Mouse (Mus musculus) c-Kit-positive CD71-positive TER-119-negative erythroid progenitor cells, embryonic 14.5 days (primary cell): Measurements from ENCODE around the gene Rubcn.

Experiments
- DNase-seq: peaks from one replicate; pipeline ENCODE4 v3.0.0-alpha.2; 2013; ENCODE audit warnings: low read depth

Gene Rubcn

GRCm38 (mm10) chr16:32818441-32818840 is 59.1 kb downstream of the Rubcn start:
- no peak for DNase-seq

GRCm38 (mm10) chr16:32818036-32818435 is 59.5 kb downstream of the Rubcn start:
- DNase-seq = no peak

- DNase-seq = no peak
These were observed 62.4 kb downstream of the Rubcn start for GRCm38 (mm10) chr16:32815160-32815605.

- DNase-seq = no peak
These were observed 63.0 kb downstream of the Rubcn start for GRCm38 (mm10) chr16:32814539-32814938.

GRCm38 (mm10) chr16:32813771-32814170 is 63.8 kb downstream of the Rubcn start:
- no peak for DNase-seq

GRCm38 (mm10) chr16:32813362-32813761 is 64.2 kb downstream of the Rubcn start:
- peak; percentile 20 for DNase-seq

GRCm38 (mm10) chr16:32812888-32813361 is 64.6 kb downstream of the Rubcn start:
- peak; percentile 87 for DNase-seq

- no peak for DNase-seq
These were observed 67.2 kb downstream of the Rubcn start, which contains the start of gene Smbd1 for GRCm38 (mm10) chr16:32810321-32810720. Gene Smbd1 (minus strand): TSS chr16:32810477.

- DNase-seq = no peak
These were observed 70.0 kb downstream of the Rubcn start for GRCm38 (mm10) chr16:32807408-32808185.

GRCm38 (mm10) chr16:32805151-32805550 is 72.4 kb downstream of the Rubcn start:
- DNase-seq = no peak

- DNase-seq = no peak
These were observed 73.7 kb downstream of the Rubcn start for GRCm38 (mm10) chr16:32803901-32804300.

- DNase-seq = no peak
These were observed 74.2 kb downstream of the Rubcn start for GRCm38 (mm10) chr16:32803252-32803853.

GRCm38 (mm10) chr16:32797426-32797689 is 80.2 kb downstream of the Rubcn start, which contains the start of gene Muc20:
Gene Muc20 (minus strand): TSS chr16:32797435.
- no peak for DNase-seq

GRCm38 (mm10) chr16:32796676-32797425 is 80.7 kb downstream of the Rubcn start:
- no peak for DNase-seq

- no peak for DNase-seq
These were observed 82.4 kb downstream of the Rubcn start for GRCm38 (mm10) chr16:32795177-32795576.

GRCm38 (mm10) chr16:32790056-32790455 is 87.5 kb downstream of the Rubcn start:
- no peak for DNase-seq

GRCm38 (mm10) chr16:32784840-32785239 is 92.7 kb downstream of the Rubcn start:
- no peak for DNase-seq

- no peak for DNase-seq
These were observed 94.1 kb downstream of the Rubcn start for GRCm38 (mm10) chr16:32783324-32784062.

- no peak for DNase-seq
These were observed 98.6 kb downstream of the Rubcn start for GRCm38 (mm10) chr16:32778956-32779355.

- DNase-seq = no peak
These were observed 100.9 kb downstream of the Rubcn start for GRCm38 (mm10) chr16:32776676-32777075.
